Comparison of ENCODE assay signal across 8 mouse cellular contexts in the genomic region with DNA sequence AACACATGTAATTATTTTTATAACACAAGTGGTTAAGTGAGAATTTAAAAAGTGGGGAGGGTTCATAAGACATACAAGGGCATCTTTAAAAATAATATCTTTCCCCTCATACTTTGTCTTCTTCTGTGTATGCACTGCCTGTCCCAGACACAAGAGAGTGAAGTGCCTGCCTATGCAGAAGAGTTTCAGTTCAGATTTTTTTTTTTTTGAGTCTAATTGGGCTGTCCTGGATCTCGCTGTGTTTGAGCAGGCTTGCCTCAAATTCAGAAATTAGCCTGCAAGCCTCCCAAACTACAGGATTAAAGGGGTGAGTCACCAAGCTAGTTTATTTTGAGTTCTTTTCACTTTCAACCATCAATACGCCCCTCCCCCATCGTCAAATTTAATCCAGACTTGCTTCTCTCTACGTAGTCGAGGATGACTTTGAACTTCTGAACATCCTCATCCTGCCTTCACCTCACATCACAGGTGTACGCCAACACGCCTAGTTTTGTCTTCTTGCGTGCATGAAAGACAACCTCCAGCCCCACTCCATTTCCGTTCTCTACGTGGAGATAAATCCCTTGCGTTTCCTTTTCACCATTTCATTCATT. TPM values are rescaled to one million over a fixed set of nuclear protein-coding genes. Genes with fewer than 3 reads are reported as not detected.
DNase-seq lines count a peak whose midpoint lies in the region; ATAC-seq and TF ChIP-seq lines count a peak whose summit lies in the region.

No protein-coding gene starts in this region.

- H3K9me3 ChIP-seq in heart, embryonic 12.5 days (replicated peaks): no peaks in the 10 kb centered on the region
- no peaks in the 10 kb centered on the region for H3K9me3 ChIP-seq in embryonic facial prominence, embryonic 12.5 days
- no peaks in the 10 kb centered on the region for H3K9me3 ChIP-seq in intestine, embryonic 15.5 days
- H3K9me3 ChIP-seq in neural tube, embryonic 12.5 days: no peaks in the 10 kb centered on the region

- H3K79me3 ChIP-seq in C2C12 (ENCODE audit: low read depth): no peaks in the 10 kb centered on the region

- TF ChIP-seq CTCF in C2C12 (IDR thresholded peaks at IDR 0.05; ENCODE audit: control insufficient read depth, insufficient read depth, insufficient read length): no peak

- H3K4me3 ChIP-seq in heart, embryonic 12.5 days: peak overlapping the region; percentile 61
- H3K4me3 ChIP-seq in C2C12 (ENCODE audit: insufficient read depth, poor library complexity, severe bottlenecking): peak overlapping the region; percentile 38
- peak overlapping the region; percentile 70 for H3K4me3 ChIP-seq in embryonic facial prominence, embryonic 12.5 days
- H3K4me3 ChIP-seq in intestine, embryonic 15.5 days (replicated peaks): peak overlapping the region; percentile 70
- peak overlapping the region; percentile 70 for H3K4me3 ChIP-seq in neural tube, embryonic 12.5 days

- peak overlapping the region; percentile 98 for H3K27ac ChIP-seq in heart, embryonic 12.5 days (ENCODE audit: poor library complexity, severe bottlenecking)
- peak overlapping the region; percentile 100 for H3K27ac ChIP-seq in embryonic facial prominence, embryonic 12.5 days
- peak overlapping the region; percentile 100 for H3K27ac ChIP-seq in intestine, embryonic 15.5 days
- peak overlapping the region; percentile 65 for H3K27ac ChIP-seq in neural tube, embryonic 12.5 days

- no peaks in the 10 kb centered on the region for H3K79me2 ChIP-seq in C2C12 (ENCODE audit: control insufficient read depth, insufficient read depth)

- peaks cover 6% of the 10 kb centered on the region for H3K4me1 ChIP-seq in heart, embryonic 12.5 days (replicated peaks)
- H3K4me1 ChIP-seq in embryonic facial prominence, embryonic 12.5 days: peaks cover 5% of the 10 kb centered on the region
- H3K4me1 ChIP-seq in intestine, embryonic 15.5 days (replicated peaks): 0 out of 2 replicates have a peak, but pooled peaks cover 3% of the 10 kb centered on the region
- no peaks in the 10 kb centered on the region for H3K4me1 ChIP-seq in neural tube, embryonic 12.5 days

- H3K9ac ChIP-seq in heart, embryonic 12.5 days: peak overlapping the region; percentile 45
- H3K9ac ChIP-seq in embryonic facial prominence, embryonic 12.5 days: peak overlapping the region; percentile 48
- H3K9ac ChIP-seq in intestine, embryonic 15.5 days: peak overlapping the region; percentile 27
- H3K9ac ChIP-seq in neural tube, embryonic 12.5 days: peak overlapping the region; percentile 45

- DNase-seq in heart, postnatal 14 days: no peak
- DNase-seq in ovary, adult 18-20 months (ENCODE audit: low spot score): no peak
- DNase-seq in ovary, postnatal 14 days (ENCODE audit: low spot score): no peak

- H3K27me3 ChIP-seq in heart, embryonic 12.5 days (replicated peaks): no peaks in the 10 kb centered on the region
- H3K27me3 ChIP-seq in C2C12 (ENCODE audit: control insufficient read depth, insufficient read depth, insufficient read length): no peaks in the 10 kb centered on the region
- H3K27me3 ChIP-seq in embryonic facial prominence, embryonic 12.5 days: no peaks in the 10 kb centered on the region
- no peaks in the 10 kb centered on the region for H3K27me3 ChIP-seq in intestine, embryonic 15.5 days (replicated peaks)
- H3K27me3 ChIP-seq in neural tube, embryonic 12.5 days (replicated peaks): no peaks in the 10 kb centered on the region

- WGBS in heart, embryonic 12.5 days: 2% methylated on average over 11 of the region's 11 CpGs
- under 1% methylated on average over 11 of the region's 11 CpGs for WGBS in embryonic facial prominence, embryonic 12.5 days
- under 1% methylated on average over 11 of the region's 11 CpGs for WGBS in intestine, embryonic 15.5 days
- 2% methylated on average over 11 of the region's 11 CpGs for WGBS in neural tube, embryonic 12.5 days

- H3K36me3 ChIP-seq in heart, embryonic 12.5 days: no peaks in the 10 kb centered on the region
- H3K36me3 ChIP-seq in C2C12 (ENCODE audit: control insufficient read depth, insufficient read depth): no peaks in the 10 kb centered on the region
- no peaks in the 10 kb centered on the region for H3K36me3 ChIP-seq in embryonic facial prominence, embryonic 12.5 days
- no peaks in the 10 kb centered on the region for H3K36me3 ChIP-seq in intestine, embryonic 15.5 days
- no peaks in the 10 kb centered on the region for H3K36me3 ChIP-seq in neural tube, embryonic 12.5 days

- intact Hi-C loops in heart, postnatal 14 days (cut with DNase I): loop anchor here (2.0 kb wide), 1 partner anchor 65 kb away; a partner anchor contains a TSS

- peak overlapping the region; percentile 64 for H3K4me2 ChIP-seq in heart, embryonic 12.5 days
- H3K4me2 ChIP-seq in embryonic facial prominence, embryonic 12.5 days (replicated peaks): peak overlapping the region; percentile 59
- peak overlapping the region; percentile 54 for H3K4me2 ChIP-seq in intestine, embryonic 15.5 days (replicated peaks)
- H3K4me2 ChIP-seq in neural tube, embryonic 12.5 days (replicated peaks): peak overlapping the region; percentile 63

- ATAC-seq in heart, embryonic 12.5 days (ENCODE audit: insufficient number of reproducible peaks, low FRiP score): 0 out of 2 replicates have a peak, but pooled peaks have one; percentile 0
- ATAC-seq in embryonic facial prominence, embryonic 12.5 days (ENCODE audit: insufficient number of reproducible peaks, insufficient read depth, low FRiP score, low TSS enrichment): no peak
- ATAC-seq in intestine, embryonic 15.5 days: peak; percentile 0; the same call in 1 of the 2 replicates
- ATAC-seq in neural tube, embryonic 12.5 days (ENCODE audit: low FRiP score, low read depth): peak; percentile 0; the same call in 1 of the 2 replicates

- H3ac ChIP-seq in C2C12 (ENCODE audit: control insufficient read depth, insufficient read length, low read depth): peak overlapping the region; percentile 33

TF ChIP-seq in C2C12, 6 proteins besides CTCF, POLR2A, EP300 and RAD21:
- TF ChIP-seq MAX (IDR thresholded peaks at IDR 0.05): no peak
- no peak for TF ChIP-seq FOSL1 (IDR thresholded peaks at IDR 0.05; ENCODE audit: insufficient read depth, low read length, poor library complexity, severe bottlenecking)
- TF ChIP-seq MYOG (IDR thresholded peaks at IDR 0.05; ENCODE audit: control insufficient read depth, extremely low read depth, insufficient read length): no peak
- TF ChIP-seq MYOD1 (IDR thresholded peaks at IDR 0.05; ENCODE audit: control insufficient read depth, insufficient read length, low read depth): no peak
- no peak for TF ChIP-seq USF1 (IDR thresholded peaks at IDR 0.05; ENCODE audit: low read depth)
- TF ChIP-seq CEBPB (IDR thresholded peaks at IDR 0.05; ENCODE audit: low read depth): no peak
TF ChIP-seq in C2C12: peak in this region for 0.

RNA-seq across cellular contexts. Expression of a gene that starts 8.7 kb away (rescaled TPM):
- polyA plus RNA-seq in heart, embryonic 12.5 days (2016; fragmentation: Nextera tagmentation; extraction: Ambion mirVana): 26.6 and 27.7 TPM in 2 replicates
- 1 to 10 TPM; 2.3 to 2.4 TPM for total RNA-seq in heart, postnatal 14 days (2021)
- 0.66 TPM for polyA plus RNA-seq in C2C12 (2012; fragmentation: generic; extraction: Trizol)
- polyA plus RNA-seq in embryonic facial prominence, embryonic 12.5 days (2016; fragmentation: Nextera tagmentation; extraction: Ambion mirVana): 31.5 and 32.7 TPM in 2 replicates
- 11.3 and 13.4 TPM in 2 replicates for polyA plus RNA-seq in intestine, embryonic 15.5 days (2015; fragmentation: Nextera tagmentation; extraction: Ambion mirVana)
- 22.6 and 26.1 TPM in 2 replicates for polyA plus RNA-seq in neural tube, embryonic 12.5 days (2016; fragmentation: Nextera tagmentation; extraction: Ambion mirVana)

RNA-seq across cellular contexts. Expression of a gene that starts 9.6 kb away (rescaled TPM):
- 7.8 and 8.4 TPM in 2 replicates for polyA plus RNA-seq in heart, embryonic 12.5 days (2016; fragmentation: Nextera tagmentation; extraction: Ambion mirVana)
- 10 to 100 TPM; 30.9 to 31.9 TPM for total RNA-seq in heart, postnatal 14 days (2021)
- 6.5 TPM for polyA plus RNA-seq in C2C12 (2012; fragmentation: generic; extraction: Trizol)
- polyA plus RNA-seq in embryonic facial prominence, embryonic 12.5 days (2016; fragmentation: Nextera tagmentation; extraction: Ambion mirVana): 6.7 TPM in 2 replicates
- 3.9 and 4.5 TPM in 2 replicates for polyA plus RNA-seq in intestine, embryonic 15.5 days (2015; fragmentation: Nextera tagmentation; extraction: Ambion mirVana)
- 5.5 TPM in 2 replicates for polyA plus RNA-seq in neural tube, embryonic 12.5 days (2016; fragmentation: Nextera tagmentation; extraction: Ambion mirVana)

RNA-seq across cellular contexts. Expression of a gene that starts 45.8 kb away (rescaled TPM):
- 1.4 and 1.7 TPM in 2 replicates for polyA plus RNA-seq in heart, embryonic 12.5 days (2016; fragmentation: Nextera tagmentation; extraction: Ambion mirVana)
- total RNA-seq in heart, postnatal 14 days (2021): 1 to 10 TPM; 2.5 to 3.6 TPM
- 0.91 TPM for polyA plus RNA-seq in C2C12 (2012; fragmentation: generic; extraction: Trizol)
- polyA plus RNA-seq in embryonic facial prominence, embryonic 12.5 days (2016; fragmentation: Nextera tagmentation; extraction: Ambion mirVana): 2.3 and 2.5 TPM in 2 replicates
- 2.5 TPM in 2 replicates for polyA plus RNA-seq in intestine, embryonic 15.5 days (2015; fragmentation: Nextera tagmentation; extraction: Ambion mirVana)
- 1.7 and 2.1 TPM in 2 replicates for polyA plus RNA-seq in neural tube, embryonic 12.5 days (2016; fragmentation: Nextera tagmentation; extraction: Ambion mirVana)
